Mouse (Mus musculus) midbrain, embryonic 15.5 days (tissue): ENCODE results near the gene Sgca. TPM values are rescaled to one million over a fixed set of nuclear protein-coding genes. Genes with fewer than 3 reads are reported as not detected.
"Not testable (repeated sequence)": the region's sequence is repeated elsewhere in the genome, so short reads cannot be mapped to it uniquely, and the experiment has no call there.

Experiments used
- ATAC-seq: fragments of 200-750 bp; cut with Nextera tagmentation; replicated peaks from 2 replicates; pipeline ENCODE4 v1.8.0; 2017; ENCODE audit warnings: moderate TSS enrichment
- H3K27ac ChIP-seq: fragments of 300-500 bp; sonication (generic); 2 replicates; pipeline ENCODE4 v1.5.1; 2015; ENCODE audit warnings: mild to moderate bottlenecking, inconsistent platforms
- H3K27me3 ChIP-seq: fragments of 300-500 bp; sonication (generic); replicated peaks from 2 replicates; pipeline ENCODE4 v1.6.1; 2015; ENCODE audit warnings: inconsistent platforms
- H3K36me3 ChIP-seq: fragments of 300-500 bp; sonication (generic); replicated peaks from 2 replicates; pipeline ENCODE4 v1.6.1; 2015; ENCODE audit warnings: inconsistent platforms
- H3K4me1 ChIP-seq: fragments of 300-500 bp; sonication (generic); 2 replicates; pipeline ENCODE4 v1.6.1; 2015; ENCODE audit warnings: inconsistent platforms
- H3K4me2 ChIP-seq: fragments of 300-500 bp; sonication (generic); 2 replicates; pipeline ENCODE4 v1.6.1; 2015; ENCODE audit warnings: inconsistent platforms, mild to moderate bottlenecking, moderate library complexity
- H3K4me3 ChIP-seq: fragments of 300-500 bp; sonication (generic); 2 replicates; pipeline ENCODE4 v1.5.1; 2015; ENCODE audit warnings: mild to moderate bottlenecking, inconsistent platforms
- H3K9ac ChIP-seq: fragments of 300-500 bp; sonication (generic); 2 replicates; pipeline ENCODE4 v1.6.1; 2015; ENCODE audit warnings: mild to moderate bottlenecking, inconsistent platforms
- H3K9me3 ChIP-seq: fragments of 300-500 bp; sonication (generic); 2 replicates; pipeline ENCODE4 v1.6.1; 2016; ENCODE audit warnings: inconsistent platforms
- WGBS: fragments of 180-500 bp; shearing (Covaris S2); methylation state at CpG from one replicate; pipeline ENCODE4 v1.1.7; 2015; ENCODE audit warnings: mixed read lengths; 5-methylcytosine and 5-hydroxymethylcytosine counted together
- polyA plus RNA-seq: library from polyadenylated mRNA; unstranded; fragments of >200 nt; fragmentation: Nextera tagmentation; extraction: Ambion mirVana; gene quantifications from 2 replicates; pipeline ENCODE4 v1.2.1, GENCODE M21; 2015

Sgca gene
- polyA plus RNA-seq, result not detected in 2 replicates

DNA sequence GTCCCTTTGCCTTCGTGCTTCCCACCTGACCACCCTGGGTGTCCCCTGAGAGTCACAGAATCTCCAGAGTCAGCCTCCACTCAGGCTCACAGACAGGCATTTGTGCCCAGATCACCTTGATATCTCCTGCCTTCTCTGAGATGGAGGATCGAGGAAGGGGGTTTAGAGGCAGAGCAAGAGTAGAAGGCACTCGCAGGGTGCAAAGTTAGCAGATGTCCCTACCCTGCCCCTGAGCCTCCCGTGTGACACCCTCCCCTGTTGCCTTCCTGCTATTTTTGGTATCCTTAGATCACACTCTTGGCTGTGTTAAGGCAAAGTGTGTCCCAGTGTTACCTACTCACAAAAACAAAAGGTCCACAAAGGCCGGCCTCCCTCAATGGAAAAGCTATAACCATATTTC, at the start of gene Sgca:
Gene Sgca (minus strand): TSS at position 129 of the 400 bp plus-strand sequence.
- ATAC-seq, result no peak
- Histone ChIP-seq H3K27ac (no peak within 1 kb of the TSS), H3K27me3 (no peaks in the 10 kb centered on the region), H3K36me3 (no peaks in the 10 kb centered on the region), H3K4me1 (peaks cover 22% of the 10 kb centered on the region), H3K4me2 (no peak within 1 kb of the TSS), H3K9me3 (no peaks in the 10 kb centered on the region), H3K9ac (no peak within 1 kb of the TSS), H3K4me3 (no peak within 1 kb of the TSS)
- 75% methylated on average over 5 of the region's 5 CpGs for WGBS

DNA sequence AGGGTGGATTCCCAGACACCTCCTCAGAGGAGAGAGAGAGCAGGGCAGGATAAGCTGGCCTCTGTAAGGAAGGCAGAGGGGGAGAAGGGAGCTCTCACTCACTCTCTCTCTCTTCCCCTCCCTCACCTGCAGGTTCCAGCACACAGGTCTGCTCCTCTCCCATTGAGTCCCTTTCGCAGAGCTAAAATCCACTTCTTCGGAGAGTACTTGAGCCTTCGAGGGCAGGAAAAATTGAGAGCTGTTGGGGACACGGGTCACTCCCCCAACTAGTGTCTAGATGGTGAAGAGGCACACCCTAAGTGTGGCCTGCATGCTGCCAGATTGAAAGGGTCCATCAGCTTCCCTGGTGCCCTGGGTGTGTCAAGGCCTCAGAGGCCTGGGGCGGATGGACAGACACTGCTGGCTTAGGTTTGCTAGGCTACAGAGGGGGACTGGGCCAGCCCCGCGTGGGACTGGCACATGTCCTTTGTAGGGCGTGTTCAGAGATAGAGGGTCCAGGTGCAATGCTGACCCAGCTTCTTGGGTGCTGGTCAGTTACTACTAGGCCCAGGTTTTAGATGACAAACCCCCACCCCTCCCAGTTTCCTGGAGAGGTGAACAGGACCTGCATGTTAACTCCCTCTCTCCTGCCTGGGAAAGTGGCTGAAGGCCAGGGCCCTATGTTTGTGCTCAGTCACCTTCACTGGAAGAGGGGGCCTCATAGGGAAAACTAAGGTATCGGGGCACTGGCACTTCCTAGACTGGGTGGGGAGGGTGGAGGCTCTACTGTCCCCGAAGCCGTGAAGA, 49.3 kb upstream of the Sgca start:
- Histone ChIP-seq H3K9me3 (no peaks in the 10 kb centered on the region), H3K27ac (0 out of 2 replicates have a peak overlapping the region, but pooled peaks have one; percentile 38), H3K4me1 (no peaks in the 10 kb centered on the region; the same call in 1 of the 2 replicates), H3K9ac (no peak overlapping the region), H3K4me3 (no peak overlapping the region), H3K27me3 (no peaks in the 10 kb centered on the region), H3K36me3 (peaks cover 51% of the 10 kb centered on the region), H3K4me2 (no peak overlapping the region)
- WGBS, result 87% methylated on average over 11 of the region's 11 CpGs
- no peak for ATAC-seq

DNA sequence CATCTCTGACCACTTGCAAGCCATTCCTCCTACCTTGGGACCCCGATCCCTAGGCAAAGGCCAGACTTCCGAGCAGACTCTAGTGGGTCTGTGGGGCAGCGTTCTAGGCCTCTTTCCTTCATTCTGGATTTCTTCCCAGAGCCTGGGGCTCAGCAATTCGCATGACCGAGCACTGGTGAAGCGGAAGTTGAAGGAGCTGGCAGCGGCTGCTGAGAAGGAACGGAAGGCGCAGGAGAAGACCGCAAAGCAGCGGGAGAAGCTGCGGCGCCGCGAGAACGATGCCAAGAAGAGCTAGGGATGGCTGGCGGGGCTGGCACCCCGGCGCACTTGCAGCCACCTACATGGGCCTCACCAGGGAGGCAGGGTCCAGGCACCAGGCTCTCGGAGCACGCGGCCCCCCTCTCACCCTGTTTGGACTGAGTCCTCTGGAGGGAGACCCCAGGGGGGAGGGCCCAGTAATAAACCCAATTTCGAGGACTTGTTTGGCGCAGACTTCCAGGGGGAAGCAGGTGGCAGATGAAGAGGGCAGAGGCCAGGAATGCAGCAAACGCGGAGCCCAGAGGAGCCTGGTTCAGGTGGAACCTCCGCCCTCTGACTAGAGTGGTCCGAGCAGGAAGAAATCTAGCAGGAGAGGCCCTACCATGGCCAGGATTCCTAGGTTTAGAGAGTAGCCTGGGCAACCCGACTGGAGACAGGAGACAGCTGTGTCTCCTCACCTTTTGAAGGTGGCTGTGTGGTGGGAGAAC, 48.5 kb upstream of the Sgca start:
- H3K4me1 ChIP-seq, result no peaks in the 10 kb centered on the region; the same call in 1 of the 2 replicates
- H3K9me3 ChIP-seq, result no peaks in the 10 kb centered on the region
- no peak for ATAC-seq
- no peaks in the 10 kb centered on the region for H3K27me3 ChIP-seq
- peak overlapping the region; percentile 38; the same call in 1 of the 2 replicates for H3K27ac ChIP-seq
- no peak overlapping the region for H3K9ac ChIP-seq
- H3K4me3 ChIP-seq, result no peak overlapping the region
- no peak overlapping the region for H3K4me2 ChIP-seq
- peaks cover 56% of the 10 kb centered on the region for H3K36me3 ChIP-seq
- 68% methylated on average over 29 of the region's 29 CpGs for WGBS

DNA sequence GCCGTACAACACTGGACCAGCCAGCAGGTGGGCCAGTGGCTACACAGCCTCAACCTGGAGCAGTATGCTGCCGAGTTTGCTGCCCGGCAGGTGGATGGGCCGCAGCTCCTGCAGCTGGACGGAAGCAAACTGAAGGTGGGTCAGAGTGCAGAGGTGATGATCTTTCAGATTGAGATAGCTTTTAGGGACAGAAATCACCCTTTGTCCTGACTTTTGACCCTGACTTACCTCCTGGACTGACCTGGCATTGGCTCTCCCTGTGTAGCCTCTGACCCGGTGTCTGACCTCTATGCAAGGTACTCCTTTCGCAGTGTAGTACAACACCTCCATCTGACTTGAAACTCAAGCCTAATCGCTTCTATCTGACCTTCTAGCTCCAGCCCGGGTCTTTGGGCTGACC, 47.4 kb upstream of the Sgca start:
- no peak overlapping the region for H3K27ac ChIP-seq
- no peak overlapping the region for H3K4me3 ChIP-seq
- ATAC-seq, result no peak
- peaks cover 61% of the 10 kb centered on the region for H3K36me3 ChIP-seq
- H3K9me3 ChIP-seq, result no peaks in the 10 kb centered on the region
- no peak overlapping the region for H3K4me2 ChIP-seq
- no peaks in the 10 kb centered on the region; the same call in 1 of the 2 replicates for H3K4me1 ChIP-seq
- no peak overlapping the region for H3K9ac ChIP-seq
- WGBS, result 94% methylated on average over 9 of the region's 9 CpGs
- no peaks in the 10 kb centered on the region for H3K27me3 ChIP-seq

GRCm38 (mm10) chr11:95022237-95022992, 46.3 kb upstream of the Sgca start:
- Histone ChIP-seq H3K36me3 (peaks cover 61% of the 10 kb centered on the region), H3K4me2 (no peak overlapping the region), H3K27me3 (no peaks in the 10 kb centered on the region), H3K4me3 (no peak overlapping the region), H3K4me1 (peaks cover 3% of the 10 kb centered on the region; the same call in 1 of the 2 replicates), H3K9me3 (no peaks in the 10 kb centered on the region), H3K27ac (no peak overlapping the region), H3K9ac (no peak overlapping the region)
- no peak for ATAC-seq
- WGBS, result 84% methylated on average over 10 of the region's 10 CpGs

DNA sequence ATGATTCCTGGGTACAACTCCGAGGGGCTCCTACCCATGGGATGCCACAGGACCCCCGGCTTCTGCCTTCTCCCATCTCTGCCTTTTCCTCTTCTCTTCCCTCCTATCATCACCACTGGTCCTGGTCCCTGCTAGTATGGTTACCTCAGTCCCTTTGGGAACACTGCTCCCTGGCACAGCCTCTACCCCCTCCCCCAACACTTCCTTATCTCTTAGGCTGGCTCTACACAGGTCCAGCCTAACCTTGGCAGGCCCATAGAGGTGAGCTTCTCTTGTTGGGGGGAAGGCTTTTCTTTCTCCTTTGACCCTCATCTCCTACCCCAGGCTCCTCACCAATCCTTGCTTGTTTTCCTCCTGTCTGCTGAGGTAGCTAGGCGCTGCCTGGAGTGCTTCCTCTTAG, 39.4 kb upstream of the Sgca start:
- Histone ChIP-seq H3K4me3 (no peak overlapping the region), H3K4me2 (no peak overlapping the region), H3K36me3 (peaks cover 16% of the 10 kb centered on the region; the same call in 1 of the 2 replicates), H3K4me1 (peaks cover 55% of the 10 kb centered on the region), H3K27ac (no peak overlapping the region), H3K9ac (no peak overlapping the region), H3K27me3 (no peaks in the 10 kb centered on the region), H3K9me3 (no peaks in the 10 kb centered on the region)
- ATAC-seq, result no peak
- WGBS, result 68% methylated on average over 3 of the region's 3 CpGs

GRCm38 (mm10) chr11:95012487-95012886, 36.4 kb upstream of the Sgca start:
- Histone ChIP-seq H3K4me3 (peak overlapping the region; percentile 99), H3K9me3 (no peaks in the 10 kb centered on the region), H3K36me3 (0 out of 2 replicates have a peak, but pooled peaks cover 5% of the 10 kb centered on the region), H3K9ac (peak overlapping the region; percentile 100; the same call in 1 of the 2 replicates), H3K4me2 (peak overlapping the region; percentile 91), H3K27ac (peak overlapping the region; percentile 95), H3K4me1 (peaks cover 70% of the 10 kb centered on the region), H3K27me3 (no peaks in the 10 kb centered on the region)
- no peak for ATAC-seq
- 17% methylated on average over 3 of the region's 3 CpGs for WGBS

GRCm38 (mm10) chr11:95012075-95012474, 35.9 kb upstream of the Sgca start:
- no peaks in the 10 kb centered on the region for H3K27me3 ChIP-seq
- H3K9ac ChIP-seq, result peak overlapping the region; percentile 100
- WGBS, result 35% methylated on average over 3 of the region's 3 CpGs
- H3K9me3 ChIP-seq, result no peaks in the 10 kb centered on the region
- 0 out of 2 replicates have a peak, but pooled peaks cover 5% of the 10 kb centered on the region for H3K36me3 ChIP-seq
- H3K4me1 ChIP-seq, result peaks cover 70% of the 10 kb centered on the region
- H3K27ac ChIP-seq, result peak overlapping the region; percentile 95
- peak overlapping the region; percentile 99 for H3K4me3 ChIP-seq
- H3K4me2 ChIP-seq, result peak overlapping the region; percentile 91
- no peak for ATAC-seq

DNA sequence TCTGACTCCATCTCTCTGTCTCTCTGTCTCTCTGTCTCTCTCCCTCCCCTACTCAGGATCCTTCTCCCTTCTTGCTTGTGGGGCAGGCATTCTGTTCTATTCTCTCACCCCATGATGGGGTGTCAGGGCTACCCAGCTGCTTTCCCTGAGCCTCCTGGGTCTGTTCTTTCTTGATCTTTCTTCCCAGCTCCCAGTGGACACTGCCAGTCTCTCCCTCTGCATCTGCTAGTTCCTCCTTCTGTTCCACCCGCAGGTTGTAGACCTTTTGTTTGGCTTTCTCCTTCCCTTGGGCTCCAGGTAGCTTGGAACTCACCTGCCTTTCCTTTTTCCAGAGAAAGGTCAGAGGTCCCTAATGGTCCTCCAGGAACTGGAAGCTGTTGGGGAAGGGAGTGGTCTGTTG, 35.3 kb upstream of the Sgca start:
- Histone ChIP-seq H3K27me3 (no peaks in the 10 kb centered on the region), H3K4me3 (peak overlapping the region; percentile 99), H3K36me3 (0 out of 2 replicates have a peak, but pooled peaks cover 5% of the 10 kb centered on the region), H3K9ac (peak overlapping the region; percentile 100), H3K9me3 (no peaks in the 10 kb centered on the region), H3K4me2 (peak overlapping the region; percentile 91), H3K4me1 (peaks cover 73% of the 10 kb centered on the region), H3K27ac (peak overlapping the region; percentile 95)
- WGBS, result 21% methylated on average over 1 of the region's 1 CpGs
- ATAC-seq, result no peak

- not testable (repeated sequence) for ATAC-seq
- peaks cover 75% of the 10 kb centered on the region for H3K4me1 ChIP-seq
- H3K27ac ChIP-seq, result peak overlapping the region; percentile 95
Observed at GRCm38 (mm10) chr11:95010841-95011403, 34.8 kb upstream of the Sgca start.

GRCm38 (mm10) chr11:95010141-95010739, 34.1 kb upstream of the Sgca start:
- H3K9me3 ChIP-seq, result no peaks in the 10 kb centered on the region
- peaks cover 7% of the 10 kb centered on the region; the same call in 1 of the 2 replicates for H3K36me3 ChIP-seq
- H3K4me3 ChIP-seq, result peak overlapping the region; percentile 99
- H3K27me3 ChIP-seq, result no peaks in the 10 kb centered on the region
- H3K9ac ChIP-seq, result peak overlapping the region; percentile 100
- H3K4me1 ChIP-seq, result peaks cover 71% of the 10 kb centered on the region
- H3K27ac ChIP-seq, result peak overlapping the region; percentile 95
- peak; percentile 64 for ATAC-seq
- WGBS, result under 1% methylated on average over 30 of the region's 40 CpGs
- peak overlapping the region; percentile 91 for H3K4me2 ChIP-seq

More at GRCm38 (mm10) chr11:95010841-95011403, 34.8 kb upstream of the Sgca start:
- peak overlapping the region; percentile 91 for H3K4me2 ChIP-seq
- 0% methylated on average over 4 of the region's 4 CpGs for WGBS
- not testable (repeated sequence) for H3K36me3 ChIP-seq, H3K9me3 ChIP-seq, H3K27me3 ChIP-seq
- H3K4me3 ChIP-seq, result peak overlapping the region; percentile 99
- H3K9ac ChIP-seq, result peak overlapping the region; percentile 100
